Mouse (Mus musculus): ENCODE measurements around the gene Map1s. TPM values are rescaled to one million over a fixed set of nuclear protein-coding genes. Genes with fewer than 3 reads are reported as not detected.

Gene Map1s
- polyA plus RNA-seq, 1 experiment from 2014 or later: 41.3 TPM

DNA sequence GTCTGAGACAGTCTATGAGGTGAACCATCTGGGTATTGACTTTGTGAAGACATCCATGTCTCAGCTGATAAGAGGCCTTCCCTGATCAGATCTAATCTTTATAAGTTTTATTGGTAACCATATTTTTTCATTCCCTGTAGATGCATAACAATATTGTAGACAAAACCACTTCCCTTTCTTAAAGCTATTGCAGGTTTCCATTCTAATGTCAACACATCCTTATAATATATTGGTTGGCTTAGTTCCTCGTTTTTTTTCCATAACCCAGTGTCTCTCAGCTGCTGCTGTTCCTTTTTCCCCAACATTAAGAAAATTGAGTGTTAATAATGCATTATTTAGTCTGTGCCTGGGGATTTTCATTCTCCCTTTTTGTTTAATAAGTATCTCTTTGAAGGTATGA, 37.5 kb downstream of the Map1s start:
- H3K27me3 ChIP-seq (replicated peaks): 0 out of 2 replicates have a peak, but pooled peaks cover 3% of the 10 kb centered on the region
- no peaks in the 10 kb centered on the region for H3K9me3 ChIP-seq (replicated peaks)
- whole genome bisulfite sequencing: 39% methylated on average over 1 of the region's 1 CpGs
- H3K27ac ChIP-seq (ENCODE audit: poor library complexity, severe bottlenecking): no peak overlapping the region
- H3K4me2 ChIP-seq: no peak overlapping the region
- no peak overlapping the region for H3K4me3 ChIP-seq
- no peak for ATAC-seq (ENCODE audit: insufficient number of reproducible peaks, low FRiP score)
- no peaks in the 10 kb centered on the region for H3K36me3 ChIP-seq
- H3K4me1 ChIP-seq (replicated peaks): no peaks in the 10 kb centered on the region
- H3K9ac ChIP-seq: no peak overlapping the region

DNA sequence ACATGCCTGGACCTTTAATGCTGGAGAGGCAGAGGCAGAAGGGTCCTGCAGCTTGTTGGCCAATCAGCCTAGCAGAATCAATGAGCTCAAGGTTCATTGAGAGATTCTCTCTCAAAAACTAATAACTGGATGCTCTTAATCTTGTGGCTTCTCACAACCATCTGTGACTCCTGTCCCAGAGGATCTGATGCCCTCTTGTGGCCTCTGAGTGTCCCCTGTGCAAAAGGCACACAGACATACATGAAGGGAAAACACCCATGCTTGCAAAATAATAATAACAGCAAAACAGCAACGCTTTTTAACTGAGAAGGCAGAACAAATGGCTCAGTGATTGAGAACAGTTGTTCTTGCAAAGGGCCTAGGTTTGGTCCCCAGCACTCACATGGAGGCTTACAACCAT, 44.1 kb downstream of the Map1s start:
- Histone ChIP-seq H3K4me3 (no peak overlapping the region), H3K4me2 (no peak overlapping the region), H3K36me3 (no peaks in the 10 kb centered on the region), H3K27me3 (replicated peaks) (0 out of 2 replicates have a peak, but pooled peaks cover 3% of the 10 kb centered on the region), H3K9ac (no peak overlapping the region), H3K27ac (ENCODE audit: poor library complexity, severe bottlenecking) (no peak overlapping the region), H3K4me1 (replicated peaks) (no peaks in the 10 kb centered on the region), H3K9me3 (replicated peaks) (no peaks in the 10 kb centered on the region)
- 58% methylated on average over 1 of the region's 1 CpGs for WGBS
- ATAC-seq (ENCODE audit: insufficient number of reproducible peaks, low FRiP score): no peak

DNA sequence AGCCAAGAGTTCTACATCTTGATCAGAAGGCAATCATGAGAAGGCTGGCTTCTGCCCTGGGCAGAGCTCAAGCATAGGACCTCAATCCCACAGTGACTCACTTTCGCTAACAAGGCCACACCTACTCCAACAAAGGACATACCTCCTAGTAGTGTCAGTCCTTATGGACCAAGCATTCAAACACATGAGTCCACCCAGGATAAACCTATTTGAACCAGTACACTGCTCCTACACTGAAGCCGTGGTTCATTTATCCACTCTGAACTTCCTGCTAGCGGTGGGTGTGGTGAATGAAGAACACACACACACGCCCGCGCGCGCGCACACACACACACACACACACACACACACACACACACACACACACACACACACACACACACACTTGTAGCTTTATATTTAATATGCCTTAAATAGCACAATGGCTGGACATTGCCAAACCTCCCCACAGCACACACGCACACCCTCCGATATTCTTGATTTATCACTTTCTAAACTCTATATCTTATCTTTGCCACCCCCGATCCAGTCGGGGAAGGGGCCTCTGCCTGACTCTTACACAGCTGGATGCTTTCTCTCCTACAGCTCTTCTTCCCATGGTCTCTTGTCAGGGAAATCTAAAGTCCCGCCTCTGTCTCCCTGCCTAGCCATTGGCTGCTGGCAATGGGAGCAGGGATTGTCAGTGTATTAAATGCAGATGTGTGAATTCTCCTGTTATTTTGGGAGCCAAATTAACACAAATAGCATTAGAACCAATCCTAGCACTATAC, 55.2 kb downstream of the Map1s start:
- Histone ChIP-seq H3K4me2 (no peak overlapping the region), H3K4me1 (replicated peaks) (no peaks in the 10 kb centered on the region), H3K9me3 (replicated peaks) (no peaks in the 10 kb centered on the region), H3K9ac (no peak overlapping the region), H3K36me3 (no peaks in the 10 kb centered on the region), H3K4me3 (no peak overlapping the region), H3K27ac (ENCODE audit: poor library complexity, severe bottlenecking) (no peak overlapping the region), H3K27me3 (replicated peaks) (no peaks in the 10 kb centered on the region)
- no peak for ATAC-seq (ENCODE audit: insufficient number of reproducible peaks, low FRiP score)
- 65% methylated on average over 14 of the region's 14 CpGs for WGBS

DNA sequence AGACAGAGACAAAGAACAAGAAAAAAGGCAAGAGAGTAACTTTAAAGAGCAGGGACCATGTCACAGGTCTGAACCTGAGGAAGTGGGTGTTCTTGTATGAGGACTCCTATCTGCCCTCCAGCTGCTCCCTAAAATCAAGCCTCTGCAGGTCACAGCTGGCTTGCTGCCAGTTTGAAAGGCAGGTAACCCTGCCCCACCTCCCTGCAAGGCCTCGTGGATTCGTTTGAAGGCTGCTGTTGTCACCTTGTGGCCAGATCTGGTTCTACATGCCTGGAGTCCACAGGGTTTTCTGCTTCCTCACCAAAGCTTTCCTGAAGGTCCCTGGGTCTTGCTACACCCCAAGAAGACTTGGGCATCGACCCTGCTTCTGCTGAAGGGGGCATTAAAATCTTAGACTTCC, 58.4 kb downstream of the Map1s start:
- peaks cover 3% of the 10 kb centered on the region; the same call in 1 of the 2 replicates for H3K9me3 ChIP-seq (replicated peaks)
- H3K4me1 ChIP-seq (replicated peaks): no peaks in the 10 kb centered on the region
- WGBS: 7% methylated on average over 3 of the region's 3 CpGs
- H3K4me3 ChIP-seq: no peak overlapping the region
- H3K27me3 ChIP-seq (replicated peaks): no peaks in the 10 kb centered on the region
- H3K9ac ChIP-seq: no peak overlapping the region
- no peak overlapping the region for H3K27ac ChIP-seq (ENCODE audit: poor library complexity, severe bottlenecking)
- ATAC-seq (ENCODE audit: insufficient number of reproducible peaks, low FRiP score): no peak
- no peaks in the 10 kb centered on the region for H3K36me3 ChIP-seq
- H3K4me2 ChIP-seq: no peak overlapping the region

DNA sequence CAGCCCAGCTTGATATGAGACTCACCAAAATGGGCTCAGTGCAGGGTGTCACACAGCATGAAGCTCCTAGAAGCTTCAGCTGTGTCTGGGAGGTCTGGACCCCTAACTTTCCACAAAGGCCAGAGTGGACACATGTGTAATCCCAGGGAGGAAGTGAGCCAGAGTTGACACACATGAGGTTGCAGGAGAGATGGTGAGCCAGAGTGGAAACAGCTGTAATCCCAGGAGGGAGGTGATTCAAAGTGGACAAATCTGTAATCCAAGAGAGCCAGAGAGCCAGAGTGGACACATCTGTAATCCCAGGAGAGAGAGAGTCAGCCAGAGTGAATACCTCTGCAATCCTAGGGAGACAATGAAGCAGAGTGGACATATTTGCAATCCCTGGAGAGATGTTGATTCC, 59.1 kb downstream of the Map1s start:
- Histone ChIP-seq H3K9ac (no peak overlapping the region), H3K36me3 (no peaks in the 10 kb centered on the region), H3K27ac (ENCODE audit: poor library complexity, severe bottlenecking) (no peak overlapping the region), H3K27me3 (replicated peaks) (no peaks in the 10 kb centered on the region), H3K4me2 (no peak overlapping the region), H3K4me1 (replicated peaks) (no peaks in the 10 kb centered on the region), H3K4me3 (no peak overlapping the region), H3K9me3 (replicated peaks) (peaks cover 3% of the 10 kb centered on the region; the same call in 1 of the 2 replicates)
- no peak for ATAC-seq (ENCODE audit: insufficient number of reproducible peaks, low FRiP score)

MicroRNA genes within 50 kb of the gene (microRNA counts, 519-probe panel; counts per million panel counts)
- microRNA mmu-miR-1969: not detected

Small RNAs within 50 kb of the gene (microRNA-seq; reads per million reads assigned to microRNA genes)
- gene Mir1969: 6.1 reads per million, percentile 19 among the genes with 10 or more reads in this experiment
- 0.94 reads per million for gene Mir7067

Other genes with a start within 250 kb of the Map1s start
- gene Pgpep1, start 245.5 kb upstream of the Map1s start, polyA plus RNA-seq (2016; fragmentation: Nextera tagmentation; extraction: Ambion mirVana): 32.1 and 35.6 TPM in 2 replicates
- gene Lsm4, start 232.7 kb upstream of the Map1s start, polyA plus RNA-seq (2016; fragmentation: Nextera tagmentation; extraction: Ambion mirVana): 289 and 301 TPM in 2 replicates
- gene Jund, start 207.0 kb upstream of the Map1s start, polyA plus RNA-seq (2016; fragmentation: Nextera tagmentation; extraction: Ambion mirVana): 183 and 206 TPM in 2 replicates
- gene Iqcn, start 202.5 kb upstream of the Map1s start, polyA plus RNA-seq (2016; fragmentation: Nextera tagmentation; extraction: Ambion mirVana): 0.04 and 0.06 TPM in 2 replicates
- gene Gm3336, start 187.4 kb upstream of the Map1s start, polyA plus RNA-seq (2016; fragmentation: Nextera tagmentation; extraction: Ambion mirVana): not detected in 2 replicates
- gene Pde4c, start 182.2 kb upstream of the Map1s start, polyA plus RNA-seq (2016; fragmentation: Nextera tagmentation; extraction: Ambion mirVana): 0.05 and 0.09 TPM in 2 replicates
- gene Rab3a, start 151.3 kb upstream of the Map1s start, polyA plus RNA-seq (2016; fragmentation: Nextera tagmentation; extraction: Ambion mirVana): 19.1 and 19.2 TPM in 2 replicates
- gene Mpv17l2, start 145.0 kb upstream of the Map1s start, polyA plus RNA-seq (2016; fragmentation: Nextera tagmentation; extraction: Ambion mirVana): 37.2 and 37.9 TPM in 2 replicates
- gene Pik3r2, start 129.2 kb upstream of the Map1s start, polyA plus RNA-seq (2016; fragmentation: Nextera tagmentation; extraction: Ambion mirVana): 35.2 and 37.2 TPM in 2 replicates
- gene Mast3, start 100.9 kb upstream of the Map1s start, polyA plus RNA-seq (2016; fragmentation: Nextera tagmentation; extraction: Ambion mirVana): 7.2 and 8.1 TPM in 2 replicates
- gene Il12rb1, start 97.5 kb upstream of the Map1s start, polyA plus RNA-seq (2016; fragmentation: Nextera tagmentation; extraction: Ambion mirVana): not detected in 2 replicates
- gene Arrdc2, start 66.2 kb upstream of the Map1s start, polyA plus RNA-seq (2016; fragmentation: Nextera tagmentation; extraction: Ambion mirVana): 2.5 and 2.7 TPM in 2 replicates
- gene Kcnn1, start 42.7 kb upstream of the Map1s start, polyA plus RNA-seq (2016; fragmentation: Nextera tagmentation; extraction: Ambion mirVana): 1.7 and 1.8 TPM in 2 replicates
- 81.8 and 87.0 TPM in 2 replicates for gene Ccdc124, start 32.0 kb upstream of the Map1s start, polyA plus RNA-seq (2016; fragmentation: Nextera tagmentation; extraction: Ambion mirVana)
- gene Slc5a5, start 13.2 kb upstream of the Map1s start, polyA plus RNA-seq (2016; fragmentation: Nextera tagmentation; extraction: Ambion mirVana): 0.11 TPM in 1 of 2 replicates, not detected in the other
- 2,379 and 2,528 TPM in 2 replicates for gene Rpl18a, start 8.5 kb upstream of the Map1s start, polyA plus RNA-seq (2016; fragmentation: Nextera tagmentation; extraction: Ambion mirVana)